Mouse (Mus musculus) CD4-positive helper T cell, adult 2 months (primary cell): ENCODE results near the gene Abi3bp.

ENCODE experiments used
- DNase-seq: peaks from one replicate; pipeline ENCODE4 v3.0.0-alpha.2; 2012; ENCODE audit warnings: low read depth, missing footprints, low spot score

Gene Abi3bp

GRCm38 (mm10) chr16:56477677-56478574 is at the start of gene Abi3bp:
TSS of gene Abi3bp (plus strand) at chr16:56477878.
- DNase-seq = no peak

GRCm38 (mm10) chr16:56435293-56436185 is 42.1 kb upstream of the Abi3bp start:
- DNase-seq = no peak

GRCm38 (mm10) chr16:56440243-56440642 is 37.4 kb upstream of the Abi3bp start:
- DNase-seq = no peak

- DNase-seq = no peak
These were observed 36.6 kb upstream of the Abi3bp start for GRCm38 (mm10) chr16:56441113-56441512.

GRCm38 (mm10) chr16:56441658-56442344 is 35.9 kb upstream of the Abi3bp start:
- no peak for DNase-seq

- no peak for DNase-seq
These were observed 26.2 kb upstream of the Abi3bp start for GRCm38 (mm10) chr16:56451482-56451881.

GRCm38 (mm10) chr16:56451923-56452322 is 25.8 kb upstream of the Abi3bp start:
- DNase-seq = no peak

GRCm38 (mm10) chr16:56458052-56458754 is 19.5 kb upstream of the Abi3bp start:
- no peak for DNase-seq

- DNase-seq = no peak
These were observed 4.5 kb upstream of the Abi3bp start for GRCm38 (mm10) chr16:56473160-56473559.

- no peak for DNase-seq
These were observed 2.0 kb upstream of the Abi3bp start for GRCm38 (mm10) chr16:56475676-56476075.

GRCm38 (mm10) chr16:56478575-56479191 is 1.0 kb downstream of the Abi3bp start:
- DNase-seq = no peak

GRCm38 (mm10) chr16:56483466-56483865 is 5.8 kb downstream of the Abi3bp start:
- DNase-seq = no peak

GRCm38 (mm10) chr16:56486461-56486860 is 8.8 kb downstream of the Abi3bp start:
- no peak for DNase-seq

- DNase-seq = no peak
These were observed 13.2 kb downstream of the Abi3bp start for GRCm38 (mm10) chr16:56490861-56491260.

GRCm38 (mm10) chr16:56495266-56495665 is 17.6 kb downstream of the Abi3bp start:
- no peak for DNase-seq

- no peak for DNase-seq
These were observed 19.1 kb downstream of the Abi3bp start for GRCm38 (mm10) chr16:56496743-56497142.

GRCm38 (mm10) chr16:56498680-56499079 is 21.0 kb downstream of the Abi3bp start:
- DNase-seq = no peak

GRCm38 (mm10) chr16:56500441-56500840 is 22.8 kb downstream of the Abi3bp start:
- no peak for DNase-seq

- DNase-seq = no peak
These were observed 23.4 kb downstream of the Abi3bp start for GRCm38 (mm10) chr16:56501101-56501500.

- DNase-seq = no peak
These were observed 23.8 kb downstream of the Abi3bp start for GRCm38 (mm10) chr16:56501513-56501912.

GRCm38 (mm10) chr16:56502134-56502533 is 24.5 kb downstream of the Abi3bp start:
- no peak for DNase-seq
